Mouse (Mus musculus): Measurements from ENCODE around the gene Sat2.

The Sat2 gene

DNA sequence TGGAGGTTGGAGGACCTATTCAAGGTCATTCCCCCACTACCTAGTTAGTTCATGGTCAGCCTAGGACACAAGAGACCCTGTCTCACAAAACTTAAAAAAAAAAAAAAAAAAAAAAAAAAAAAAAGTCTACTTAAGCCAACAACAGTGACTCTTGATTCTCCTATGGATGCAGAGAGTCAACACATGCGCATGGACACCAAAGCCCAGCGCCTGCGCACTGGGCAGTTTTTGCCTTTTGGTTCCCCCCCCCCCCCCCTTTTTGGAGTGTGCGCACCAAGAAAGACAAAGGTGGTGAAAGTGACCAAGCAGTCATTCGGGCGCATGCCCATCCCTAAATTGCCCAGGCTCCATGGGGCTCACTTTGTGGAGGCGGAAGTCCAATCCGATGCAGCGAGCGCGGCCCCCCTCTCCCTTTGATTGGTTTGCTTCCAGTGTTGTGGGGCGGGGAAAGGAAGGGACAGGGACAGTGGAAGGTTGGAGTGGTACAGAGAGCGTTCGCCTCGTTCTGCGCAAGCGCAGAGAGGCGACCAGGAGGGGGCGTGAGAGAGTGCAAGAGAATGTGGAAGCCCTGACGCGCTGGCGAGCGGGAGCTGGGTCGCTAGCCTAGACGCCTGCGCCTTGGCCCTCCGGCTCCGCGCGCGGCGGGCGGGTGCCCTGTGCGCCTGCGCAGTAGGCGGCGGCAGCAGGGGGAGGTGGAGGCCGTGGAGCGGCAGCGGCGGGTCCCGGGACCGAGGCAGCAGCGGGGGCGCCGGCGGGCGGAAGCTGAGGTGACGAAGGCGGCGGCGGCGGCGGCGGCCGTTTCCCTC, 10.7 kb downstream of the Sat2 start, which contains the start of gene Fxr2:
TSS of gene Fxr2 (plus strand) at position 707 of the 806 bp plus-strand sequence.
- under 1% methylated on average over 51 of the region's 56 CpGs for WGBS

DNA sequence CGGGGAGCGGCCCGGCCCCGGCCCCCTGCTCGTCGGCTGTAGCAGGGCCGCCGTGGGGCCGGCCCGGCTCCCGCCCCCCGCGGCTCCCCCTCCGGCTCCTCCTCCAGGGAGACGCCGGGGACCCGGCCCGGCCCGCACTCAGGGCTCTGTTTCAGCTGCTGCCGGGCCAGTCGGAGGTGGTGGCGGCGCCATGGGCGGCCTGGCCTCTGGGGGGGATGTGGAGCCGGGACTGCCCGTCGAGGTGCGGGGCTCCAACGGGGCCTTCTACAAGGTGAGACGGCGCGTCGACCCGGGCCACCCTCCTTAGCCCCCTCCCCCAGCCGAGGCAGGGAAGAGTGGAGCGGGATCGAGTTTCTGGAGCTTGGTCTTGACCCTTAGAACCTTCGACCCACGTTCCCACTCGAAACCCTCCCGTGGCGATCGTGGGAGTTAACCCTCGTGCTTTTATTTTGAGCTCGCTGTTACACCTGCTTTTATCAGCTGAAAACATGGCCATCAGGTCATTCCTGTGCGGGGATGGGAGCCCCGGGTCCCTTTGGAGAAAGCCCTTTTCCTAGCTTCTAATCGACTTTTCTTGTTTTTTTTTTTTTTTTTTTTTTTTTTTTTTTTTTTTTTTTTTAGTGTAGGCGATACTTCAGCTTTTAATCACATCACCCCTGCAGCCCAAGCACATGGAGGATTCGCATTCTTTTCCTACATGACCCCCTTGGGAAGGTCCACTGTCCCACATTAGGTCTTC, 11.5 kb downstream of the Sat2 start:
- under 1% methylated on average over 48 of the region's 50 CpGs for WGBS

DNA sequence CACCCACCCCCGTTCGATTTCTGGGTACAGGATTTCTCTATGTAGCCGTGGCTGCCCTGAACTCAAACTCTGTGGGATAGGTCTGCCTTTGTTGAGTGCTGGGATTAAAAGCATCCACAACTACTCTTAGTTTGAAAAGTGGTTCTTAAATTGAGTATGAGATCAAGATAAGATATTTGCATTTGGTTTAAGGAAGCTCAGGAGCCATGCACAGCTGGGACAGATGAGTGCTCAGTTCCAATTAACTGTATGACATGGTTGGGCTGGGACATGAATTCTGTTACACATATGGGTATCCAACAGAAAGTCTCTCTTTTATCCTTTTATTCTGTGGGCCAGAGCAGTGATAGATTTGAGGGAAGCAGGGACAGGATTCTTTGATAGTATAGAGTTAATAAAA, 13.6 kb downstream of the Sat2 start:
- WGBS, result 51% methylated on average over 3 of the region's 3 CpGs

DNA sequence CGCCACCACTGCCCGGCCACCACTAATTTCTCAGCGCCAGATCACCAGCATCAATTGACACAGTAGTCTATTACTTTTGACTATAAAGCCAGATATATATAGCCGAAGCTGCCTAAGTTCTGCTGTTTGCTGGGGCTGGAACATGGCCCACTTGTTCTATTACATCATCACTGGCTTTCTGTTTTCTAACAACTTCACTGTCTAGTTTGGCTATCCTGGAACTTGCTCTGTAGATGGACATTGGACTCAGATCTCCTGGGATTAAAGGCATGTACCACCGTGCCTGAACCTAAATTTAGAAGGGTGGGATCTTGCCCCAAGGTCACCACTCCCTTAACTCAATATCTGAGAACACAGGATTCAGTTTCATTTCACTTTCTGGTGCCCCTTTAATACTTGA, 24.0 kb downstream of the Sat2 start:
- 73% methylated on average over 5 of the region's 5 CpGs for WGBS

DNA sequence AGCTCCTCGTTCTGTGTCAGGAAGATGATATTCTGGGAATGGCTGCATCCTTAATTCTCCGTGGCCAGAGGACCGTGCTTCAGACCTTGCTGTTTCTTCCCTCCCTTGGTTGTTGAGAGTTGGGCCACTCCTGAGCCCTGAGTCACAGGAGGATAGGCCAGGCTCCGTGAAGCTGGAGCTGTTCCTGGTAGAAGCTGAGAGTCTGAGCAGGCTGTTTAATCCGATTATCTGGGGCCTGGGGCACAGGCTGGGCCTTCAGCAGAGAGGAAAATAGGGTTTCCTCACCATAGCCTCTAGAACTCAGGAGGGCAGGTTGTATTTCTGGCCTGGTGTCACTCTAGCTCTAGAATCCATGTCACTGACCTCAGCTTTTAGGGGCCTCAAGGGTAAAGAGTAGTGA, 31.6 kb downstream of the Sat2 start:
- WGBS, result 53% methylated on average over 5 of the region's 5 CpGs

- 42% methylated on average over 9 of the region's 9 CpGs for WGBS
Observed at GRCm38 (mm10) chr11:69654760-69655159, 32.9 kb downstream of the Sat2 start.

- WGBS, result 21% methylated on average over 34 of the region's 34 CpGs
Observed at GRCm38 (mm10) chr11:69655264-69656064, 33.6 kb downstream of the Sat2 start, which contains the start of gene Sox15. Gene Sox15, plus strand, starts transcription at chr11:69655314.

DNA sequence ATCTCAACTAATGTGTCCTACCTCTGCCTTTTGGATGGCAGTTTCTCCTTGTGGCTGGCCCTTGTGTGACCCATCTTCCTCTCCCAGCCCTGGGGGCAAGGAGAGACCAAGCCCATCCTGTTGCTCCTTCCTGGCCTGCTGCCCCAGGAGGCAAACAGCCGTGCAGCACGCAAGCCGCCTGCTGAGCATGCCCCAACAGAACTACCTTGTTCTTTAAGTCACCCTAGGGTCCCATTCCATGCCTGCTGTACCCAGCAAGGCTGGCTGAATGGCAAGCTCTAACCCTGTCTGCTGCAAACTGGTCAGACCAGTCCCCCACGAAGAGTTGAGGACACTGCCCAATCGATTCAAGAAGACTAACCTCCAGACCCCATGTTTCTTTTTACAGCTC, 34.2 kb downstream of the Sat2 start:
- WGBS, result 76% methylated on average over 5 of the region's 5 CpGs

DNA sequence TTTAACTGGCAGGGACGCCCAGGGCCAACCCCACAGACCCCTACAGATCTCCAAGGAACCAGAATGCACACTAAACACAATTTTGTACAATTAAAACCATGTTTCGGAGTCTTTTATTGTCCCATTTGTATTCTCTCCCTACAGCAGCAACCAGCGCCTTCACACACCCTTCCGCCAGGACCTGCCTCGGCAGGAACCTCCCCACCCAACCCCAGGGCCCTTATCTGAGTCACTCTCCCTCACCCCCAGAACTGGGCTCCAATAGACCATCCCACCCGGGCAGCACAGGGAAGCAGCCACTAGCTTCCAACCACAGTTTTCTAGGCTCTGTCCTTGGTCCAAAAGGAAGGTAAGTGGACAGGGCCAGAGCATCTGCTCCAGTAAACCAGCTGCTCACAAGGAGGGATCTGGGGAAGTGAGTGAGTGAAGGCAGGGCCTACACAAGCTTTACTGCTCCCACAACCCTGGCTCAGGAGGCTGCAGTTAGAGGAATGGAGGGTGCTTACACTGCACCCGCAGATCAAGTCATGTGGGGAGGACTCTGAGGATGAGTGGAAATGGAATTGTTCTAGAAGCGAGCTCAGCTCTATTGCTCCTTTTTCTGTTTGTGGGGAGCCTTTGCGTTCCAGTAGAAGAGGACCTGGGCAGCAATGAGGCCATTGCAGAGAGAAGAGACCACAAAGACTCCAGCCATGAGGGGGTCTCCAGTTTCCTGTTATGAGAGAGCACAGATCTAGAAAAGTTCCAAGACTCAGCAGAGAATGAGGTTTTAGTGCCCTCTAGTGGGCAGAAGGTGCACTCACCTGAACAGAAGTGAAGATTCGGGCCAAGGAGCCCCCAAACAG, 35.0 kb downstream of the Sat2 start:
- whole genome bisulfite sequencing, result 75% methylated on average over 10 of the region's 10 CpGs

- 81% methylated on average over 15 of the region's 15 CpGs for WGBS
Observed at GRCm38 (mm10) chr11:69657462-69657881, 35.6 kb downstream of the Sat2 start.

DNA sequence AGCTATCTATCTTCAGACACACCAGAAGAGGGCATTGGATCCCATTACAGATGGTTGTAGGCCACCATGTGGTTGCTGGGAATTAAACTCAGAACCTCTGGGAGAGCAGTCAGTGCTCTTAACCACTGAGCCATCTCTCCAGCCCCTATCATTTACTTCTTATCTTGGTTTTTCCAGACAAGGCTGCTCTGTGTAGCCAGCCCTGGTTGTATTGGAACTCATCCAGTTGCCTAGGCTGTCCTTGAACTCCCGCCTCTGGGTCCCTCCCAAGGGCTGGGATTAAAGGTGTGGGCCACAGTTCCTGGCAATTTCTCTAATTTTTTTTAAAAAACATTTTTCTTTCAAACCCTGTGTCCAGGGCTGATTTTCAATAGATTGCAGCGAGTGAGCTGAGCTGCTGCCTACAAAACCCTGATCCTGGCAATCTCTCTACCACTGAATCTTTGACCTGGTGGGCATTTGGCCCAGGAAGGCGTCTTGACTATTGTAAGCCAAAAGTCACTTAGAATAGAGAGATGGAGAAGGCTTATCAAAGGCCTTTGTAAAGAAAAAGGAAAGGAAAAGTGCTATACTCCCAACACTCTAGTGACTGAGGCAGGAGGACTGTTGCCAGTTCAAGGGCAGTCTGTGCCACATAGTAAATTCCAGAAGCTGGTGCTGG, 39.5 kb downstream of the Sat2 start:
- 73% methylated on average over 3 of the region's 3 CpGs for WGBS

DNA sequence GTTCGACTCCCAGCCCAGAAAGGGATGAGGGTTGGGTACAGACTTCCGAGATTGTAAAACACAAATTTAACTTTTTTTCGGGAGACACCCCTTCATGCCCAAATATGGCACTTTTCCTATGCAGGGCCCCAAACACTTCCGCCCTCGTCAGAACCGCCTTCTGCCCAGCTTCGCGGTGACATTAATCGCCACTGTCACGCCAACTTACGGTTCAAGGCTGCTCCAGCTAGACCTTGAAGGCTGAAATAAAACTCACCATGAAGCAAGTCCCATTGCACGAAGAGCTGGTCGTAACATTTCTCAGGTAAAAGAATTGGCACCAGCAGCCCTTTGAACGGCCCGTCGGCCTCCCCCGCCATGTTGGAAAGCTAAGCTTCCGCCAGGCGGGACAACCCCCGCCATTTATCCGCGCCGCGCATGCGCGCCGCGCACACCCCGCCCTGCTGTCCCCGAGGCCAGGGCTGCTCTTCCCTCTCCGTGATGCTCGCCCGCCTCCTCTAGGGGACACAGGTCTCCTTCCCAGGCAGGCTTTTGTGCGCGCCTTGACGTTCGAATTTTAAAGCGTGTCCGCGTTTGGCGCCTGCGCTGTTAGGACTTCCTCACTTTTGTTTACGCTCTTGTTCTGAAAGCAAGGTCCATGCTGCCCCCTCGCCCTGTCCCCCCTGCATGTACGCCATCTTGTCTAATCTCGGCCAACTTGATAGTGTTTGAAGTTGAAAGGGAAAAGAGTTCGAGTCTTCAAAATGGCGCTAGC, 40.6 kb downstream of the Sat2 start, which contains the start of gene Mpdu1:
TSS of gene Mpdu1 (minus strand) at position 430 of the 754 bp plus-strand sequence.
- WGBS, result under 1% methylated on average over 48 of the region's 48 CpGs

DNA sequence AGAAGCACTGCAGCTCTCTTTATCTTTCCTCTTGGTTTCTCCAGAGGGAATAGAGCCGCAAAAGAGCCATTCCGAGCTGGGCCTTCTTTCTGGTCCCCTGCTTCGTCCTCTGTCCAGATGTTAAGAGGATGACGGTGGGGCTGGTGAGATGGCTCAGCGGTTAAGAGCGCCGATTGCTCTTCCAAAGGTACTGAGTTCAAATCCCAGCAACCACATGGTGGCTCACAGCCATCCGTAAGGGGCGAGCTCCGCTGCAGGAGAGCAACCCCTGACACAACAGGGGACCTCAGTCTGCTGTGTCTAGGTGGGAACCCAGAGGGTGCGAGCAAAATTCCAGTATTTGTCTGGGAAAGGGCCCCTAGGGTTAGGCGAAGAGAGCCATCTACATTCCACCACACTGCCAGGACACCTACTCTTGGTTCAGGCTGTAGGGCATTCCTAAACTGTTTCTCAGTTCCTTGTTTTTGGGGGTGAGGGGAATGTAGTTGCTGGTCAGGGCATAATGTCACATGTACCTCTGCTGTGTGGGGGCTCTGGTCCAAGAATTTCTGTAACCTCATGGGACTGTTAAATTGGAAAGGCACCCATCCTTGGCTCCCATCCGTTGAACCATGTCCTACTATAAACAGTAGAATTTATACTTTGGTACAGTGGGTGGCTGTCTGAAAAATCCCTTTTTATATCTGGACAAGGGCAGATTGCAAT, 41.3 kb downstream of the Sat2 start:
- 61% methylated on average over 13 of the region's 13 CpGs for WGBS

DNA sequence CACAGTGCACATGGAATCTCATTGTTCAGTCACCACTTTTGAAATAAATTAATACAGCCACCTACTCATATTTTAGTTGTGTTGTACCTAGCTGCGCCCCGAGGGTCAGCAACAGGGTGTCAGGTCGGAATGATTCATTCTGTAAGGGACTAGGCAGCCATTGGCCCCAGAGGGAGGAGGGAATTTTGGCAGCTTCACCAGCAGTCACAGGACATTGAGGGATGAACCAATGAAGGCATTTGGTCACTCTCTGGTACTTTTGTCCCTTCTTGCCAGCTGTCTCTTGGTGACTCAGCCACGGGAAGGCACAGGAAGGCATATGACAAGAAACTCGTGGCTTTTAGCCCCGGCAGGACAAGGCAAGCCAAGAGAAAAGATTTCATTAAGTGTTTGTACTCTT, 42.0 kb downstream of the Sat2 start:
- WGBS, result 67% methylated on average over 6 of the region's 6 CpGs

- 90% methylated on average over 7 of the region's 7 CpGs for WGBS
Observed at GRCm38 (mm10) chr11:69664841-69665240, 43.0 kb downstream of the Sat2 start.

DNA sequence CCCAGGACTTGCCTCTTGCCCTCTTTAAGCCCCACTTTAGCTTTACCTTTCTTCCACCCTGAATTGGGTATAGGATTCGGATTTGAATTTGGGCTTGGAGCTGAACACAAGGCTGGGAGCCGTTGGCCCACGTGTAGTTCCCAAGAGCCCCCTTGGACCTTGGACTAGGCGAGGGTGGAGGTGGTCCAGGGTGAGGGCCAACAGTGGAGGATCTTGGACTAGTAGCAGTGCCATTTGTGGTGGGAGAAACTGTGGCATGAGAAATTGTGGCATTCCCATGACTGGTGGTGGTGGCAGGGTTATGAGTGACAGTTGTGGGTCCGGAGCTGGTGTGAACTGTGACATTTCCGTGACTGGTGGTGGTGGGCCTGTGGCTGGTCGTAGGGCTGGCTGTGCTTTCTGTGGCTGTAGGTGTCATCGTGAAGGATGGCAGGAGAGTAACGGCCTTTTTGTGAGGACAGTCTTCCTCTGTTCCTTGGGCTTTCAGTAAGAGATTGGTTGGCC, 43.7 kb downstream of the Sat2 start:
- WGBS, result 62% methylated on average over 9 of the region's 9 CpGs

- WGBS, result 32% methylated on average over 7 of the region's 7 CpGs
Observed at GRCm38 (mm10) chr11:69665961-69666664, 44.3 kb downstream of the Sat2 start, which contains the start of gene Cd68. Gene Cd68, minus strand, starts transcription at chr11:69666153.

GRCm38 (mm10) chr11:69666665-69667005, 44.8 kb downstream of the Sat2 start:
- 78% methylated on average over 3 of the region's 3 CpGs for WGBS

Data from cerebral cortex, adult 2 months (tissue).